Mouse (Mus musculus): ENCODE results near the gene 4930470P17Rik. TPM values are rescaled to one million over a fixed set of nuclear protein-coding genes. Genes with fewer than 3 reads are reported as not detected.

4930470P17Rik gene
- polyA plus RNA-seq, 1 experiment, result not detected

DNA sequence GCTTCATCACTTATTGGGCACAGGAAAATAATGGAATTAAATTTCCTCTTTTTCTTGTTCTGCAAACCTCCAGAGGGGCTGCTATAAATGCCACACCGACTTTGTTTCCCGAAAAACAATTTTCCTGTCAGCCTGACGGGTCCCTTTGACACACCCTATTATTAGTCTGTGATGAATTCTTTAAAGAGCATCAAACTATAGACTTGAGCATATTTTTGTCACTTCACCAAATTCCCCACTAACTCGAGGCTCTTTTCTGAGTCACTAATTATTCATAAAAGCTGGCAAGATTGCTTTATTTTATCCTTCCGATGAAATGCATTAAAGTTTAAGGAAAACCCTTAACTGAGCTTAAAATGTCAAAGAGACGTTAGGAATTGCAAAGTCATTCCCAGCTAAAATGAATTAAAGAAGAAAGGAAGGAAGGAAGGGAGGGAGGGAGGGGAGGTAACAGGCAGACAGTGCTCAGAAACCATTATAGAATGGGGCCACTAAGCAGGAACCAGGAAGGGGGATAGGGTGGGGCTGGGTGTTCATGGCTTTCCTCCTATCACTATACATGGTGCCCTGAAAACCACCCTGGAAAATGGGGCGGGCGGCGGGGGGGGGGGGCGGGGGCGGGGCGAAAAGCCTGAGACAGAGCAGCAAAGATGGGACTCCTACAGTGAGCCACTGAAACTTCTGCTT is 67.6 kb downstream of the 4930470P17Rik start:
- no peak overlapping the region for H3K4me3 ChIP-seq (ENCODE audit: insufficient read depth, poor library complexity, severe bottlenecking)
- H3K79me3 ChIP-seq (ENCODE audit: low read depth), result no peaks in the 10 kb centered on the region
- no peaks in the 10 kb centered on the region for H3K27me3 ChIP-seq (ENCODE audit: control insufficient read depth, insufficient read depth, insufficient read length)
- no peaks in the 10 kb centered on the region for H3K79me2 ChIP-seq (ENCODE audit: control insufficient read depth, insufficient read depth)
- H3ac ChIP-seq (ENCODE audit: control insufficient read depth, insufficient read length, low read depth), result no peak overlapping the region
- H3K36me3 ChIP-seq (ENCODE audit: control insufficient read depth, insufficient read depth), result no peaks in the 10 kb centered on the region
- TF ChIP-seq MYOD1 (IDR thresholded peaks at IDR 0.05; ENCODE audit: control insufficient read depth, insufficient read length, low read depth) (no peak), MYOG (IDR thresholded peaks at IDR 0.05; ENCODE audit: control insufficient read depth, extremely low read depth, insufficient read length) (no peak), CTCF (IDR thresholded peaks at IDR 0.05; ENCODE audit: control insufficient read depth, insufficient read depth, insufficient read length) (no peak), CEBPB (IDR thresholded peaks at IDR 0.05; ENCODE audit: low read depth) (no peak), MAX (IDR thresholded peaks at IDR 0.05) (no peak), FOSL1 (IDR thresholded peaks at IDR 0.05; ENCODE audit: insufficient read depth, low read length, poor library complexity, severe bottlenecking) (no peak), USF1 (IDR thresholded peaks at IDR 0.05; ENCODE audit: low read depth) (no peak)

DNA sequence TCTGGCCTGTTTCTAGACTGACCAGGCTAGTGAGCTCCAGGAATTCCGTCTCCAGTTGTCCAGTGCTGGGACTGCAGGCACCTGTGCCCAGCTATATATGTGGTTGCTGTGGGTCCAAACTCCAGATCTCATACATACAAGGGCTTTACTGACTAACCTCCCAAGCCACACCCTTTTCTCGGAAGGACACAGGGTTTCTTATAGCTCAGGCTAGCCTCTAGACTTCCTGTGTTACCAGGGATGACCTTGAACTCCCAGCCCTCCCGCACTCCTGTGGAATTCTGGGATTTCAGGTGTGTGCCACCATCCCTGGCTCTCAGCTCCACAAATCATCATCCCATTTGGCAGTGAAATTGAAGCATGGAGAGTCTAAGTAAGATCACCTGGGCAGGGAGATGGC is 71.6 kb downstream of the 4930470P17Rik start:
- no peak for TF ChIP-seq MAX (IDR thresholded peaks at IDR 0.05)
- no peak for TF ChIP-seq CEBPB (IDR thresholded peaks at IDR 0.05; ENCODE audit: low read depth)
- TF ChIP-seq FOSL1 (IDR thresholded peaks at IDR 0.05; ENCODE audit: insufficient read depth, low read length, poor library complexity, severe bottlenecking), result no peak
- TF ChIP-seq MYOG (IDR thresholded peaks at IDR 0.05; ENCODE audit: control insufficient read depth, extremely low read depth, insufficient read length), result no peak
- TF ChIP-seq USF1 (IDR thresholded peaks at IDR 0.05; ENCODE audit: low read depth), result no peak
- TF ChIP-seq MYOD1 (IDR thresholded peaks at IDR 0.05; ENCODE audit: control insufficient read depth, insufficient read length, low read depth), result no peak
- TF ChIP-seq CTCF (IDR thresholded peaks at IDR 0.05; ENCODE audit: control insufficient read depth, insufficient read depth, insufficient read length), result no peak
- no peaks in the 10 kb centered on the region for H3K79me3 ChIP-seq (ENCODE audit: low read depth)
- no peaks in the 10 kb centered on the region for H3K27me3 ChIP-seq (ENCODE audit: control insufficient read depth, insufficient read depth, insufficient read length)
- H3K79me2 ChIP-seq (ENCODE audit: control insufficient read depth, insufficient read depth), result no peaks in the 10 kb centered on the region
- H3K36me3 ChIP-seq (ENCODE audit: control insufficient read depth, insufficient read depth), result no peaks in the 10 kb centered on the region
- no peak overlapping the region for H3ac ChIP-seq (ENCODE audit: control insufficient read depth, insufficient read length, low read depth)
- H3K4me3 ChIP-seq (ENCODE audit: insufficient read depth, poor library complexity, severe bottlenecking), result no peak overlapping the region

DNA sequence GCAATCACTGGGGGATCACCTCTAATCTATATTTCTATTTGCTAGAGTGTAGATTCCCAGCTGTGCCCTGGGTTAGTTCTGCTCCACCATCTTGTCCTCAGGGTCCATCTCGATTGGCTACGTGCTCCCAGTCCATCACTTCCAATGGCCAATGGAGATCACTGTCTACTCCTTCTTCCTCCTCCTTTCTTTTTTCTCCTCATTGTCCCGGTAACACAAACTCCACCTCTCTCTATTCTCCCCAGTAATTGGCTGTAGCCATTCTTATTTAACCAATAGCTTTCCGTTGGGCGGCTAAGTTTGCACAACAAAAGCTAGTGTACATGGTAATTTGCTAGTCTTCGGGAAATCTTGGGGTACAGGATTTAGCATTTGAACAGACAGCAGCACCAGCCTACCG is 72.1 kb downstream of the 4930470P17Rik start:
- Histone ChIP-seq H3K79me3 (ENCODE audit: low read depth) (no peaks in the 10 kb centered on the region), H3ac (ENCODE audit: control insufficient read depth, insufficient read length, low read depth) (no peak overlapping the region), H3K4me3 (ENCODE audit: insufficient read depth, poor library complexity, severe bottlenecking) (no peak overlapping the region), H3K27me3 (ENCODE audit: control insufficient read depth, insufficient read depth, insufficient read length) (no peaks in the 10 kb centered on the region), H3K36me3 (ENCODE audit: control insufficient read depth, insufficient read depth) (no peaks in the 10 kb centered on the region), H3K79me2 (ENCODE audit: control insufficient read depth, insufficient read depth) (no peaks in the 10 kb centered on the region)
- TF ChIP-seq CEBPB (IDR thresholded peaks at IDR 0.05; ENCODE audit: low read depth), result peak; percentile 30
- no peak for TF ChIP-seq CTCF (IDR thresholded peaks at IDR 0.05; ENCODE audit: control insufficient read depth, insufficient read depth, insufficient read length)
- TF ChIP-seq MYOD1 (IDR thresholded peaks at IDR 0.05; ENCODE audit: control insufficient read depth, insufficient read length, low read depth), result no peak
- no peak for TF ChIP-seq MAX (IDR thresholded peaks at IDR 0.05)

Other genes starting within 250 kb of the 4930470P17Rik start
- gene Bcas1, start 174.2 kb downstream of the 4930470P17Rik start, polyA plus RNA-seq (2012; fragmentation: generic; extraction: Trizol), result not detected
- 42.9 TPM for gene Pfdn4, start 105.6 kb downstream of the 4930470P17Rik start, polyA plus RNA-seq (2012; fragmentation: generic; extraction: Trizol)
- not detected for gene Cyp24a1, start 104.9 kb downstream of the 4930470P17Rik start, polyA plus RNA-seq (2012; fragmentation: generic; extraction: Trizol)
- not detected for gene Dok5, start 129.8 kb upstream of the 4930470P17Rik start, polyA plus RNA-seq (2012; fragmentation: generic; extraction: Trizol)